Mouse (Mus musculus): ENCODE results near the gene Ric1.

DNA sequence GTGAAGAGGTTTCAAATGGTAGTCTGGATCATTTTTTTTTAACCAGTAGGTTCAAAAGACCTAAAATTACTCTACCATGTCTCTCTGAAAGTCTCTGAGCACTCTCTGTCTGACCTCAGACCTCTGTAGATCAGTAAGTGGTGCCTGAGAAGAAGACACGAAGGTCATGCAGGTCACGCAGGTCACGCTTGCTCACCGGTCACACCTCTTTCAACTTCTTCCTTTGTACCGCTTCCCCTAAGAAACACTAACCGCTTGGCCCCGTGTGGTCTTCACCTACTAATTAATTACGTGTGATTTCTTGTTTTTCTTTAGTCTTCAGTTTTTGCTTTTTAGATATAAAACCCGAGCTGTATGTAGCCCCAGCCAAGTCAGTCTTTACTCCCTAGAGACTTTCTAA, 30.6 kb upstream of the Ric1 start:
- TF ChIP-seq MAFK (IDR thresholded peaks at IDR 0.05; ENCODE audit: insufficient read depth, low read depth, low read length) (no peak), HCFC1 (IDR thresholded peaks at IDR 0.05; ENCODE audit: borderline replicate concordance, insufficient read depth, low read length) (no peak), ZC3H11A (IDR thresholded peaks at IDR 0.05; ENCODE audit: borderline replicate concordance, low read depth, low read length) (no peak)

Measured in ES-E14 (cell line).